ENCODE assay signal across 7 mouse cellular contexts in the genomic region with DNA sequence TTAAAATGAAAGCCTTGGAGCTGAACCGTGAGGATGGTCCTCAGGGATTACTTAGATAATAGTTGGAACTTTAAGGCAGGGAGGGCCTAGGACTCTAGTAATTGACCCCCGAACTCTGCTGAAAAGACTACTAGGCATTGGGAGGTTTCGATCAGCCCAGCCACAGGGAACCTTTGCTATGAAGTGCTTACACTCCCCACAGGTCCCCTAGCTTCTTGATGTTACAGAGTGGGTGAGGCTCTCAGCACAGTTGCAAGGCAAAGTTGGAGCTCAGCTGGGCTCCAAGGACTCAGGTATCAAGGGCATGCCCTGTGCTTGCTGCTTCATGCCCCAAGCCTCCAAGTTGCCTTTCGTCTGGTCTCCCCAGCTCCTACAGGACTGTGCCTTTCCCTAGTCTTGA. TPM values are rescaled to one million over a fixed set of nuclear protein-coding genes. Genes with fewer than 3 reads are reported as not detected.
DNase-seq lines count a peak whose midpoint lies in the region; ATAC-seq and TF ChIP-seq lines count a peak whose summit lies in the region.

No protein-coding gene starts in this region.

- H3K9me3 ChIP-seq in neural tube, embryonic 11.5 days (ENCODE audit: control insufficient read depth, low read length) = no peaks in the 10 kb centered on the region
- H3K9me3 ChIP-seq in forebrain, embryonic 11.5 days (ENCODE audit: control insufficient read depth, low read length) = no peaks in the 10 kb centered on the region
- H3K9me3 ChIP-seq in limb, embryonic 14.5 days (ENCODE audit: control insufficient read depth, low read length) = no peaks in the 10 kb centered on the region
- no peaks in the 10 kb centered on the region for H3K9me3 ChIP-seq in stomach, embryonic 16.5 days (replicated peaks; ENCODE audit: control insufficient read depth, low read length)

- no peaks in the 10 kb centered on the region for H3K36me3 ChIP-seq in neural tube, embryonic 11.5 days (ENCODE audit: control insufficient read depth, insufficient read depth, low read length)
- H3K36me3 ChIP-seq in forebrain, embryonic 11.5 days (ENCODE audit: control insufficient read depth, insufficient read depth, low read length) = no peaks in the 10 kb centered on the region
- no peaks in the 10 kb centered on the region for H3K36me3 ChIP-seq in limb, embryonic 14.5 days (ENCODE audit: control insufficient read depth, insufficient read depth, low read length)
- no peaks in the 10 kb centered on the region for H3K36me3 ChIP-seq in stomach, embryonic 16.5 days (ENCODE audit: control insufficient read depth, insufficient read depth, low read length)

- H3K4me3 ChIP-seq in neural tube, embryonic 11.5 days (ENCODE audit: low read depth, low read length) = peak overlapping the region; percentile 84
- peak overlapping the region; percentile 90 for H3K4me3 ChIP-seq in forebrain, embryonic 11.5 days (ENCODE audit: low read depth, low read length)
- H3K4me3 ChIP-seq in limb, embryonic 14.5 days (replicated peaks; ENCODE audit: low read length) = peak overlapping the region; percentile 97
- peak overlapping the region; percentile 100 for H3K4me3 ChIP-seq in stomach, embryonic 16.5 days (replicated peaks; ENCODE audit: low read length)

- TF ChIP-seq POLR2A in limb, embryonic 14.5 days (IDR thresholded peaks at IDR 0.05; ENCODE audit: borderline replicate concordance, extremely low read depth, insufficient read depth, insufficient read length) = no peak

- no peak overlapping the region for H3K27ac ChIP-seq in neural tube, embryonic 11.5 days (ENCODE audit: low read depth, low read length)
- no peak overlapping the region for H3K27ac ChIP-seq in forebrain, embryonic 11.5 days (ENCODE audit: low read depth, low read length)
- 0 out of 2 replicates have a peak overlapping the region, but pooled peaks have one; percentile 77 for H3K27ac ChIP-seq in limb, embryonic 14.5 days (replicated peaks; ENCODE audit: low read depth, low read length)
- H3K27ac ChIP-seq in stomach, embryonic 16.5 days (ENCODE audit: low read length) = peak overlapping the region; percentile 80

- 65% methylated on average over 4 of the region's 4 CpGs for WGBS in neural tube, embryonic 11.5 days
- 47% methylated on average over 4 of the region's 4 CpGs for WGBS in forebrain, embryonic 11.5 days
- WGBS in limb, embryonic 14.5 days = 53% methylated on average over 4 of the region's 4 CpGs
- WGBS in stomach, embryonic 16.5 days = 37% methylated on average over 4 of the region's 4 CpGs

- peak overlapping the region; percentile 99 for H3K9ac ChIP-seq in neural tube, embryonic 11.5 days (ENCODE audit: low read length)
- H3K9ac ChIP-seq in forebrain, embryonic 11.5 days (ENCODE audit: low read length) = peak overlapping the region; percentile 99
- peak overlapping the region; percentile 100 for H3K9ac ChIP-seq in limb, embryonic 14.5 days (ENCODE audit: low read depth, low read length, severe bottlenecking)
- H3K9ac ChIP-seq in stomach, embryonic 16.5 days (ENCODE audit: low read length) = peak overlapping the region; percentile 99

- peaks cover 25% of the 10 kb centered on the region for H3K4me1 ChIP-seq in neural tube, embryonic 11.5 days (ENCODE audit: control insufficient read depth, insufficient read depth, low read length)
- peaks cover 10% of the 10 kb centered on the region for H3K4me1 ChIP-seq in forebrain, embryonic 11.5 days (replicated peaks; ENCODE audit: control insufficient read depth, insufficient read depth, low read length)
- peaks cover 15% of the 10 kb centered on the region for H3K4me1 ChIP-seq in limb, embryonic 14.5 days (ENCODE audit: control insufficient read depth, insufficient read depth, low read length)
- peaks cover 29% of the 10 kb centered on the region for H3K4me1 ChIP-seq in stomach, embryonic 16.5 days (ENCODE audit: control insufficient read depth, insufficient read depth, low read length)

- H3K4me2 ChIP-seq in neural tube, embryonic 11.5 days (ENCODE audit: low read depth) = peak overlapping the region; percentile 80
- H3K4me2 ChIP-seq in forebrain, embryonic 11.5 days (ENCODE audit: low read depth, low read length, severe bottlenecking) = peak overlapping the region; percentile 96
- peak overlapping the region; percentile 98 for H3K4me2 ChIP-seq in limb, embryonic 14.5 days (replicated peaks; ENCODE audit: low read depth, low read length, severe bottlenecking)
- H3K4me2 ChIP-seq in stomach, embryonic 16.5 days (ENCODE audit: low read depth, low read length) = peak overlapping the region; percentile 99

- DNase-seq in neural tube, embryonic 11.5 days (ENCODE audit: low spot score) = no peak
- DNase-seq in neural tube, embryonic 10.5 days (ENCODE audit: extremely low spot score, low spot score) = no peak
- no peak for DNase-seq in forebrain, embryonic 11.5 days (ENCODE audit: low spot score)
- no peak for DNase-seq in limb, embryonic 14.5 days (ENCODE audit: low spot score)
- DNase-seq in urinary bladder, adult 2 months (ENCODE audit: low spot score) = no peak

- no peak for ATAC-seq in neural tube, embryonic 11.5 days (ENCODE audit: insufficient read depth, low FRiP score, low TSS enrichment)
- ATAC-seq in forebrain, embryonic 11.5 days (replicated peaks; ENCODE audit: low FRiP score) = no peak
- ATAC-seq in limb, embryonic 14.5 days (ENCODE audit: low FRiP score, low read depth) = no peak
- no peak for ATAC-seq in stomach, embryonic 16.5 days (ENCODE audit: insufficient read depth, low FRiP score)
- ATAC-seq in frontal cortex, adult (ENCODE audit: low TSS enrichment) = no peak

- no peaks in the 10 kb centered on the region for H3K27me3 ChIP-seq in neural tube, embryonic 11.5 days (ENCODE audit: control insufficient read depth, insufficient read depth, low read length)
- H3K27me3 ChIP-seq in forebrain, embryonic 11.5 days (ENCODE audit: control insufficient read depth, insufficient read depth, low read length) = no peaks in the 10 kb centered on the region
- H3K27me3 ChIP-seq in limb, embryonic 14.5 days (ENCODE audit: control insufficient read depth, insufficient read depth, low read length) = no peaks in the 10 kb centered on the region
- no peaks in the 10 kb centered on the region for H3K27me3 ChIP-seq in stomach, embryonic 16.5 days (ENCODE audit: control insufficient read depth, insufficient read depth, low read length)

RNA-seq across cellular contexts. Expression of a gene that starts 1.4 kb away (rescaled TPM):
- polyA plus RNA-seq in neural tube, embryonic 11.5 days (2014; fragmentation: Nextera tagmentation; extraction: Ambion mirVana) = 35.2 and 36.2 TPM in 2 replicates
- 30.4 and 32.9 TPM in 2 replicates for polyA plus RNA-seq in forebrain, embryonic 11.5 days (2014; fragmentation: Nextera tagmentation; extraction: Ambion mirVana)
- polyA plus RNA-seq in limb, embryonic 14.5 days (2012; rRNA removed) = 24.3 and 26.7 TPM in 2 replicates
- polyA plus RNA-seq in limb, embryonic 14.5 days (2014; fragmentation: Nextera tagmentation; extraction: Ambion mirVana) = 21.8 and 24.4 TPM in 2 replicates
- polyA plus RNA-seq in stomach, embryonic 16.5 days (2015; fragmentation: Nextera tagmentation; extraction: Ambion mirVana) = 16.2 and 19.1 TPM in 2 replicates
- polyA plus RNA-seq in urinary bladder, adult 2 months (2012; rRNA removed) = 13.9 and 17.1 TPM in 2 replicates

RNA-seq across cellular contexts. Expression of a gene that starts 13.8 kb away (rescaled TPM):
- not detected in 2 replicates for polyA plus RNA-seq in neural tube, embryonic 11.5 days (2014; fragmentation: Nextera tagmentation; extraction: Ambion mirVana)
- polyA plus RNA-seq in forebrain, embryonic 11.5 days (2014; fragmentation: Nextera tagmentation; extraction: Ambion mirVana) = 0.13 and 0.16 TPM in 2 replicates
- polyA plus RNA-seq in limb, embryonic 14.5 days (2012; rRNA removed) = 2.5 and 2.7 TPM in 2 replicates
- 0.14 TPM in 1 of 2 replicates, not detected in the other for polyA plus RNA-seq in limb, embryonic 14.5 days (2014; fragmentation: Nextera tagmentation; extraction: Ambion mirVana)
- 0.67 and 0.69 TPM in 2 replicates for polyA plus RNA-seq in stomach, embryonic 16.5 days (2015; fragmentation: Nextera tagmentation; extraction: Ambion mirVana)
- 9.8 and 10.7 TPM in 2 replicates for polyA plus RNA-seq in urinary bladder, adult 2 months (2012; rRNA removed)

RNA-seq across cellular contexts. Expression of a gene that starts 28.2 kb away (rescaled TPM):
- 386 and 414 TPM in 2 replicates for polyA plus RNA-seq in neural tube, embryonic 11.5 days (2014; fragmentation: Nextera tagmentation; extraction: Ambion mirVana)
- polyA plus RNA-seq in forebrain, embryonic 11.5 days (2014; fragmentation: Nextera tagmentation; extraction: Ambion mirVana) = 354 and 397 TPM in 2 replicates
- 80.1 and 174 TPM in 2 replicates for polyA plus RNA-seq in limb, embryonic 14.5 days (2012; rRNA removed)
- 411 and 423 TPM in 2 replicates for polyA plus RNA-seq in limb, embryonic 14.5 days (2014; fragmentation: Nextera tagmentation; extraction: Ambion mirVana)
- 366 and 477 TPM in 2 replicates for polyA plus RNA-seq in stomach, embryonic 16.5 days (2015; fragmentation: Nextera tagmentation; extraction: Ambion mirVana)
- polyA plus RNA-seq in urinary bladder, adult 2 months (2012; rRNA removed) = 219 and 292 TPM in 2 replicates

Comparison
In these comparisons a context has a peak if more than half of its experiments do, and no peak if none do; other contexts are left out.
1. H3K27ac ChIP-seq: peak in limb, embryonic 14.5 days (single experiment) and stomach, embryonic 16.5 days (single experiment); none in neural tube, embryonic 11.5 days (single experiment) and forebrain, embryonic 11.5 days (single experiment).
2. Peak in every context shown above with its lines, with median percentiles within 50 percentile points of each other: H3K4me2 ChIP-seq, H3K4me3 ChIP-seq and H3K9ac ChIP-seq.